Mouse (Mus musculus): ENCODE measurements at regions not wholly inside any gene's neighbourhood (a gene's known extent, or its start where the extent isn't known, plus 50 kb on each side); places are given as distances from the start of the nearest gene placed in this dataset.

- H3K4me3 ChIP-seq (ENCODE audit: insufficient read depth, low read length): no peak overlapping the region
- no peak overlapping the region for H3K27ac ChIP-seq (ENCODE audit: insufficient read depth, low read length)
- no peak for TF ChIP-seq POLR2A (IDR thresholded peaks at IDR 0.05; ENCODE audit: extremely low read depth, insufficient read depth, low read length)
- no peak for TF ChIP-seq CTCF (IDR thresholded peaks at IDR 0.05; ENCODE audit: extremely low read depth, insufficient read depth, low read length)
- H3K4me1 ChIP-seq (ENCODE audit: control insufficient read depth, insufficient read depth, low read length): no peaks in the 10 kb centered on the region
Measured at GRCm38 (mm10) chrX:57655483-57655882, 151.9 kb upstream of the Gpr101 start.
